Mouse (Mus musculus) G1E (cell line): ENCODE measurements around the gene Cubn.

ENCODE experiments used
- CTCF ChIP-seq: IDR thresholded peaks from 2 replicates; pipeline ENCODE4 v1.5.1; 2012; ENCODE audit warnings: low read depth, low read length, inconsistent platforms, mixed read lengths
- TAL1 ChIP-seq: conservative IDR thresholded peaks from 2 replicates; pipeline ENCODE4 v1.6.1; 2012; ENCODE audit warnings: low read depth, low read length, inconsistent platforms, mixed read lengths

GRCm38 (mm10) chr2:13376166-13376565, 115.4 kb downstream of the Cubn start:
- TF ChIP-seq CTCF (no peak), TAL1 (no peak)
